ENCODE assay signal across 10 mouse cellular contexts in the genomic region with DNA sequence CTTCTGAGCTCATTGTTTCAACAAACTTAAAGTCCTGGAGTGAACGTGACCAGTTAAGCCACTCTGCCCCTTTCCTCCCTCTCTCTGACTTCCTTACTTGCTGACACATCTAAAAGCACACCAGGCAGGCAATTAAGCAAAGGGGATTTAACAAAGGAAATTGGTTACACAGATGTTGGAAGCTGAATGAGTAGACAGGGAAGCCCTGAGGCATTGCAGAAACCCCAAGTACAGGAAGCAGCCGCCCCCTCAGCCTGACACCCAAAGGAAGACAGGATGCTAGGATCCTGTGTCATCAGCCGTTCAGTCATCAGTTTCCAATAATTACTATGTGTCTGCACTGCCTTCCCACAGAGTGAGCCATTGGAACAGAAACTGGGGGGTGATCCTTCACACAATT.
DNase-seq lines count a peak whose midpoint lies in the region; ATAC-seq and TF ChIP-seq lines count a peak whose summit lies in the region.
"Had no signal": no experiment of that assay in that cellular context is flagged by ENCODE, and none has a peak within 500 bp of the region (broad histone marks: within the 10 kb centered on the region; RNA-seq: fewer than 3 reads in every experiment).

No protein-coding gene starts in this region.

- no peaks in the 10 kb centered on the region for H3K9me3 ChIP-seq in kidney, embryonic 16.5 days (ENCODE audit: low read length)
- H3K9me3 ChIP-seq in limb, embryonic 12.5 days: no peaks in the 10 kb centered on the region

- H3K36me3 ChIP-seq in kidney, embryonic 16.5 days (ENCODE audit: insufficient read depth, low read length): no peaks in the 10 kb centered on the region
- H3K36me3 ChIP-seq in limb, embryonic 12.5 days: no peaks in the 10 kb centered on the region

- peak; percentile 62 for ATAC-seq in kidney, embryonic 16.5 days (ENCODE audit: low FRiP score, low TSS enrichment)
- peak; percentile 42; the same call in 1 of the 2 replicates for ATAC-seq in limb, embryonic 12.5 days (ENCODE audit: insufficient number of reproducible peaks, insufficient read depth, low FRiP score, low TSS enrichment, low read depth)

- no peak overlapping the region for H3K4me3 ChIP-seq in kidney, embryonic 16.5 days (ENCODE audit: low read length)
- no peak overlapping the region for H3K4me3 ChIP-seq in limb, embryonic 12.5 days (replicated peaks)
- H3K4me3 ChIP-seq: erythroblast, embryonic 14.5 days had no signal

- TF ChIP-seq CTCF in brain, embryonic 14.5 days (IDR thresholded peaks at IDR 0.05; ENCODE audit: borderline replicate concordance, extremely low read depth, insufficient read depth, insufficient read length): no peak

- WGBS in kidney, embryonic 16.5 days: 12% methylated on average over 3 of the region's 3 CpGs
- 10% methylated on average over 3 of the region's 3 CpGs for WGBS in limb, embryonic 12.5 days

- no peak for DNase-seq in kidney, adult 9 months
- DNase-seq in Muller cell, postnatal 12 days (ENCODE audit: inconsistent ontology term): peak; percentile 83
- peak; percentile 22 for DNase-seq in brain, embryonic 14.5 days (ENCODE audit: low read depth)
- DNase-seq in MN1 (ENCODE audit: low spot score): no peak
- DNase-seq in layer of hippocampus, adult 11-12 months (ENCODE audit: low spot score): no peak
- DNase-seq: gastrocnemius, postnatal 14 days had no signal

- TF ChIP-seq POLR2A in brain, embryonic 14.5 days (IDR thresholded peaks at IDR 0.05; ENCODE audit: borderline replicate concordance, extremely low read depth, insufficient read depth, insufficient read length, poor library complexity, severe bottlenecking): no peak

- H3K4me1 ChIP-seq in kidney, embryonic 16.5 days (ENCODE audit: insufficient read depth, low read length): peaks cover 11% of the 10 kb centered on the region; the same call in 1 of the 2 replicates
- peaks cover 9% of the 10 kb centered on the region for H3K4me1 ChIP-seq in limb, embryonic 12.5 days (replicated peaks)

- no peaks in the 10 kb centered on the region for H3K27me3 ChIP-seq in kidney, embryonic 16.5 days (ENCODE audit: insufficient read depth, low read length)
- H3K27me3 ChIP-seq in limb, embryonic 12.5 days: no peaks in the 10 kb centered on the region

- H3K9ac ChIP-seq in kidney, embryonic 16.5 days (replicated peaks; ENCODE audit: low read length): no peak overlapping the region
- H3K9ac ChIP-seq in limb, embryonic 12.5 days (replicated peaks): no peak overlapping the region
- H3K9ac ChIP-seq: liver, embryonic 14.5 days had no signal

- no peak overlapping the region for H3K4me2 ChIP-seq in kidney, embryonic 16.5 days (replicated peaks; ENCODE audit: low read depth, low read length)
- no peak overlapping the region for H3K4me2 ChIP-seq in limb, embryonic 12.5 days

- 0 out of 2 replicates have a peak overlapping the region, but pooled peaks have one; percentile 5 for H3K27ac ChIP-seq in kidney, embryonic 16.5 days (ENCODE audit: low read length)
- peak overlapping the region; percentile 41; the same call in 1 of the 2 replicates for H3K27ac ChIP-seq in limb, embryonic 12.5 days
- H3K27ac ChIP-seq: liver, embryonic 14.5 days had no signal

Comparison
In these comparisons a context has a peak if more than half of its experiments do, and no peak if none do; other contexts are left out.
1. DNase-seq: peak in Muller cell, postnatal 12 days (single experiment) and brain, embryonic 14.5 days (single experiment); none in kidney, adult 9 months (single experiment), MN1 (single experiment) and layer of hippocampus, adult 11-12 months (single experiment).